Mouse (Mus musculus): Measurements from ENCODE around the gene Gpr176. TPM values are rescaled to one million over a fixed set of nuclear protein-coding genes. Genes with fewer than 3 reads are reported as not detected.

Gene Gpr176
- polyA plus RNA-seq, 1 experiment from 2014 or later, result 0.17 TPM

GRCm38 (mm10) chr2:118353916-118354403, 19.3 kb downstream of the Gpr176 start:
- no peaks in the 10 kb centered on the region for H3K36me3 ChIP-seq (replicated peaks)
- H3K27ac ChIP-seq (replicated peaks), result no peak overlapping the region
- DNase-seq (ENCODE audit: low spot score), result no peak
- peaks cover 10% of the 10 kb centered on the region for H3K4me1 ChIP-seq
- WGBS, result 79% methylated on average over 4 of the region's 4 CpGs
- no peak overlapping the region for H3K4me3 ChIP-seq
- no peaks in the 10 kb centered on the region for H3K27me3 ChIP-seq (replicated peaks; ENCODE audit: low read depth, poor library complexity, severe bottlenecking)
- H3K9me3 ChIP-seq, result no peaks in the 10 kb centered on the region

GRCm38 (mm10) chr2:118353498-118353897, 19.7 kb downstream of the Gpr176 start:
- 53% methylated on average over 4 of the region's 4 CpGs for WGBS
- H3K36me3 ChIP-seq (replicated peaks), result no peaks in the 10 kb centered on the region
- DNase-seq (ENCODE audit: low spot score), result no peak
- H3K9me3 ChIP-seq, result no peaks in the 10 kb centered on the region
- no peak overlapping the region for H3K27ac ChIP-seq (replicated peaks)
- H3K4me1 ChIP-seq, result peaks cover 10% of the 10 kb centered on the region
- no peaks in the 10 kb centered on the region for H3K27me3 ChIP-seq (replicated peaks; ENCODE audit: low read depth, poor library complexity, severe bottlenecking)
- H3K4me3 ChIP-seq, result no peak overlapping the region

DNA sequence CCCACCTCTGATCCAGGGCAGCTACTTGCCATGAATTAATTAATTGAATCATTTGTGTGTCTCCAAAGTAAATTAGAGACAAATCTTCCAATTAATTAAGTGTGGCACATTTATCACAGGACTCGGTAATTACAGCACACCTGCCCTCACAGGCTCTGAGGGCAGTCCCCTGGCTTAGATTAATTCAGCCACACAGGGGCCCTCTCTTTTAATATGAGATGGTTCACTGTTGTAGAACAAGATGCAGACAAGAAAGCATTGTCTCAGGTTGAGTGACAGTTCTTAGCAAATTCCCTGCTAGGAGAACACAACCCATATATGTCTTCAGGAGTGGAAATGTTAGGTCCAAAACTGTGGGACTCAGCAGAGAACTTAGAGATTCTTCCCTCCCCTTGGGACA, 27.7 kb downstream of the Gpr176 start:
- DNase-seq (ENCODE audit: low spot score), result no peak
- Histone ChIP-seq H3K27ac (replicated peaks) (no peak overlapping the region), H3K4me3 (no peak overlapping the region), H3K36me3 (replicated peaks) (no peaks in the 10 kb centered on the region), H3K27me3 (replicated peaks; ENCODE audit: low read depth, poor library complexity, severe bottlenecking) (no peaks in the 10 kb centered on the region), H3K4me1 (no peaks in the 10 kb centered on the region; the same call in 1 of the 2 replicates), H3K9me3 (no peaks in the 10 kb centered on the region)
- 52% methylated on average over 1 of the region's 1 CpGs for whole genome bisulfite sequencing

DNA sequence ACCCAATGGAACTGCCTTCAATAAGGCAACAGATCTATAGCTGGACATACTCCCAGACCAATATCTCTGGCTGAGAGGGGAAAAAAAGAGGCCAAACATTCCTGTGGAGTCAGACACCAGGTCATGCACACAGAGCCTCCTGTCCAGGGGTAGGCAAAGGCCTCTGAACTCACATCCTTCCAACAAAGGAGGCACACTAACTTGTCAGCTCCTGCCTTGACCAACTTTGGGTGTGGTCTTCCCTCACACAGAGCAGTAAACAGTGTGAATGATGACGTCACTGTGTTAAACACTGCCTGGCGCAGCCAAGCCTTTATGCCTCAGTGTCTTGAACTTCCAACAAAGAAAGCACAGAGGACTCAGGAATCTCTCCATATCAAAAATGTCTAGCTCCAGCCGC, 29.3 kb downstream of the Gpr176 start:
- 76% methylated on average over 3 of the region's 3 CpGs for WGBS
- Histone ChIP-seq H3K4me1 (no peaks in the 10 kb centered on the region; the same call in 1 of the 2 replicates), H3K4me3 (no peak overlapping the region), H3K9me3 (no peaks in the 10 kb centered on the region), H3K27me3 (replicated peaks; ENCODE audit: low read depth, poor library complexity, severe bottlenecking) (no peaks in the 10 kb centered on the region), H3K27ac (replicated peaks) (no peak overlapping the region), H3K36me3 (replicated peaks) (no peaks in the 10 kb centered on the region)
- no peak for DNase-seq (ENCODE audit: low spot score)

- 88% methylated on average over 7 of the region's 7 CpGs for WGBS
- no peaks in the 10 kb centered on the region; the same call in 1 of the 2 replicates for H3K4me1 ChIP-seq
- no peaks in the 10 kb centered on the region for H3K9me3 ChIP-seq
- no peaks in the 10 kb centered on the region for H3K27me3 ChIP-seq (replicated peaks; ENCODE audit: low read depth, poor library complexity, severe bottlenecking)
- H3K27ac ChIP-seq (replicated peaks), result no peak overlapping the region
- H3K4me3 ChIP-seq, result no peak overlapping the region
- H3K36me3 ChIP-seq (replicated peaks), result no peaks in the 10 kb centered on the region
- DNase-seq (ENCODE audit: low spot score), result no peak
Measured at GRCm38 (mm10) chr2:118341295-118341694, 31.9 kb downstream of the Gpr176 start.

GRCm38 (mm10) chr2:118336084-118336483, 37.1 kb downstream of the Gpr176 start:
- no peak overlapping the region for H3K4me3 ChIP-seq
- H3K36me3 ChIP-seq (replicated peaks), result no peaks in the 10 kb centered on the region
- WGBS, result 56% methylated on average over 2 of the region's 2 CpGs
- no peak overlapping the region for H3K27ac ChIP-seq (replicated peaks)
- H3K27me3 ChIP-seq (replicated peaks; ENCODE audit: low read depth, poor library complexity, severe bottlenecking), result no peaks in the 10 kb centered on the region
- no peaks in the 10 kb centered on the region for H3K9me3 ChIP-seq
- no peaks in the 10 kb centered on the region for H3K4me1 ChIP-seq
- no peak for DNase-seq (ENCODE audit: low spot score)

- Histone ChIP-seq H3K4me3 (no peak overlapping the region), H3K27me3 (replicated peaks; ENCODE audit: low read depth, poor library complexity, severe bottlenecking) (no peaks in the 10 kb centered on the region), H3K27ac (replicated peaks) (no peak overlapping the region), H3K36me3 (replicated peaks) (no peaks in the 10 kb centered on the region), H3K9me3 (no peaks in the 10 kb centered on the region), H3K4me1 (0 out of 2 replicates have a peak, but pooled peaks cover 4% of the 10 kb centered on the region)
- 64% methylated on average over 5 of the region's 5 CpGs for WGBS
- DNase-seq (ENCODE audit: low spot score), result no peak
Measured at GRCm38 (mm10) chr2:118322663-118323062, 50.6 kb downstream of the Gpr176 start.

- Histone ChIP-seq H3K27ac (replicated peaks) (no peak overlapping the region), H3K4me1 (0 out of 2 replicates have a peak, but pooled peaks cover 4% of the 10 kb centered on the region), H3K36me3 (replicated peaks) (no peaks in the 10 kb centered on the region), H3K9me3 (no peaks in the 10 kb centered on the region), H3K4me3 (no peak overlapping the region), H3K27me3 (replicated peaks; ENCODE audit: low read depth, poor library complexity, severe bottlenecking) (no peaks in the 10 kb centered on the region)
- no peak for DNase-seq (ENCODE audit: low spot score)
- WGBS, result 79% methylated on average over 4 of the region's 4 CpGs
Measured at GRCm38 (mm10) chr2:118321804-118322203, 51.4 kb downstream of the Gpr176 start.

DNA sequence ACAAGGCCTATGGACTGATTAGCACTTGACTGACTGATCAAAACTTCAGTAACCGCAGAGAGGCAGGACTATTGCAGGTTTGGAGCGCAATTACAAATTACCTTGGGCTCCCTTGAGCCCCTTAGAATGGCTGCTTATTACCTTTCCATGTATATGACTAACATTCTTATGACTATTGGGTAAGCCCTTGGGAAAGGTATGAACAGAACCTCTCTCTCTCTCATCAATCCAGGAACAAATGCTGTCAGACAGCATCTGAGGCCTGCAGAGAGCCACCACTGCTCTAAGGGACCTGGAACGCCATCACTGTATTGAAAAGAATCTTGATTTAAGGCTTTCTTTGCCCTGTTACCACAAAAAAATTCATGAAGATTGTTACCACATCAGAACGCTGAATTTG, 52.1 kb downstream of the Gpr176 start:
- WGBS, result 91% methylated on average over 4 of the region's 4 CpGs
- DNase-seq (ENCODE audit: low spot score), result no peak
- H3K36me3 ChIP-seq (replicated peaks), result no peaks in the 10 kb centered on the region
- no peak overlapping the region for H3K27ac ChIP-seq (replicated peaks)
- H3K4me1 ChIP-seq, result 0 out of 2 replicates have a peak, but pooled peaks cover 4% of the 10 kb centered on the region
- H3K9me3 ChIP-seq, result no peaks in the 10 kb centered on the region
- H3K27me3 ChIP-seq (replicated peaks; ENCODE audit: low read depth, poor library complexity, severe bottlenecking), result no peaks in the 10 kb centered on the region
- H3K4me3 ChIP-seq, result no peak overlapping the region

GRCm38 (mm10) chr2:118320519-118320918, 52.7 kb downstream of the Gpr176 start:
- 75% methylated on average over 4 of the region's 4 CpGs for WGBS
- Histone ChIP-seq H3K4me3 (no peak overlapping the region), H3K4me1 (0 out of 2 replicates have a peak, but pooled peaks cover 4% of the 10 kb centered on the region), H3K27me3 (replicated peaks; ENCODE audit: low read depth, poor library complexity, severe bottlenecking) (no peaks in the 10 kb centered on the region), H3K9me3 (no peaks in the 10 kb centered on the region), H3K36me3 (replicated peaks) (no peaks in the 10 kb centered on the region), H3K27ac (replicated peaks) (no peak overlapping the region)
- DNase-seq (ENCODE audit: low spot score), result no peak

- 0 out of 2 replicates have a peak, but pooled peaks cover 4% of the 10 kb centered on the region for H3K4me1 ChIP-seq
- no peak overlapping the region for H3K4me3 ChIP-seq
- WGBS, result 69% methylated on average over 5 of the region's 5 CpGs
- no peaks in the 10 kb centered on the region for H3K27me3 ChIP-seq (replicated peaks; ENCODE audit: low read depth, poor library complexity, severe bottlenecking)
- H3K36me3 ChIP-seq (replicated peaks), result no peaks in the 10 kb centered on the region
- no peak overlapping the region for H3K27ac ChIP-seq (replicated peaks)
- H3K9me3 ChIP-seq, result no peaks in the 10 kb centered on the region
- DNase-seq (ENCODE audit: low spot score), result no peak
Measured at GRCm38 (mm10) chr2:118319176-118319575, 54.0 kb downstream of the Gpr176 start.

DNA sequence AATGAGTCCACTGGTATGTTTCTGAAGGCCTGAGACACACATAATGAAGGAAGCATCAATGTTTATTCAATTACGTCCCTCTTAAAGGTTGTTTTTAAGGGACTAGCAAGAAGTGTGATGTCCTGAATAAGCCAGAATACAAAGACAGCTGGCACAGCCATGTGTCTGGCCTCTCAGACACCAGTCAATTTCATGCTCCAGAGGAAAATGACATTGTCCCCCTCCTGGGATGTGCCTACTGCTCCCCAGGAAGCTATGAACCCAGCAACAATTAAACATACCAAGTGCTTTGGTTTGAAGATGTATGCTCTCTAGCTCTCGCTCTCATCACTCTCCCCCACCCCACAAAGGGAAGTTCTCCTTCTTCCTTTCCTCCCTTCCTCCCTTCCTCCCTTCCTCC, 56.3 kb downstream of the Gpr176 start:
- Histone ChIP-seq H3K4me3 (no peak overlapping the region), H3K9me3 (no peaks in the 10 kb centered on the region), H3K4me1 (0 out of 2 replicates have a peak, but pooled peaks cover 4% of the 10 kb centered on the region), H3K27ac (replicated peaks) (no peak overlapping the region), H3K36me3 (replicated peaks) (no peaks in the 10 kb centered on the region), H3K27me3 (replicated peaks; ENCODE audit: low read depth, poor library complexity, severe bottlenecking) (no peaks in the 10 kb centered on the region)
- WGBS, result 78% methylated on average over 2 of the region's 2 CpGs
- DNase-seq (ENCODE audit: low spot score), result no peak

GRCm38 (mm10) chr2:118315656-118316402, 57.4 kb downstream of the Gpr176 start:
- Histone ChIP-seq H3K9me3 (no peaks in the 10 kb centered on the region), H3K4me3 (no peak overlapping the region), H3K36me3 (replicated peaks) (no peaks in the 10 kb centered on the region), H3K27ac (replicated peaks) (no peak overlapping the region), H3K27me3 (replicated peaks; ENCODE audit: low read depth, poor library complexity, severe bottlenecking) (no peaks in the 10 kb centered on the region), H3K4me1 (0 out of 2 replicates have a peak, but pooled peaks cover 4% of the 10 kb centered on the region)
- 82% methylated on average over 12 of the region's 12 CpGs for WGBS
- DNase-seq (ENCODE audit: low spot score), result no peak

Data from embryonic facial prominence, embryonic 10.5 days (tissue).